Mouse (Mus musculus) megakaryocyte, embryonic 14.5 days (primary cell): ENCODE data around the gene Mapk7.

Source experiments
- FLI1 ChIP-seq: IDR thresholded peaks from 2 replicates; pipeline ENCODE4 v1.6.1; 2012; ENCODE audit warnings: low read length, inconsistent platforms, mixed read lengths
- GATA1 ChIP-seq: IDR thresholded peaks from 3 replicates; pipeline ENCODE4 v1.6.1; 2012; ENCODE audit warnings: mixed read lengths, low read length, inconsistent platforms, borderline replicate concordance

DNA sequence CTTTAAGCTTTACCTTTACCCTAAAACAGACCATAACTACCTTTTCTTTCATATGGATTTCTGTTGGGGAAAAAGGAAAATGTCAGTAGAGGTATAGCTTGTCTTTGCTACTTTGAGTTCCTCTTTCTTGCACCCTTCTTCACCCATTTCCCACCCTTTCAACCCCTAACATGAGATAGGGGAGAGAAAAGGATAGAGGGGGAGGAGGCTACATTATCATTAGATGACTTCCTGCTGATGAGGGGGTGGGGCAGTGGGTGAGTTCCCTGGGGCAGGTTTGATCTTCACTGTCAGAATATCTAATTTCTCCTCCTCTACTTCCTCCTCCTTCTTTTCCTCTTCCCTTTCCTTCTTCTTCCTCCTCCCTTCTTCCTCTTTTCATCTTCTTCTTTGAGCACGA lies 3.3 kb upstream of the Mapk7 start:
- TF ChIP-seq GATA1 (no peak), FLI1 (no peak)
